Mouse (Mus musculus) hindbrain, embryonic 14.5 days (tissue): ENCODE measurements around the gene Trappc2l. TPM values are rescaled to one million over a fixed set of nuclear protein-coding genes. Genes with fewer than 3 reads are reported as not detected.

Experiments
- ATAC-seq: fragments of 200-750 bp; cut with Nextera tagmentation; 2 replicates; pipeline ENCODE4 v1.8.0; 2017; ENCODE audit warnings: moderate number of reproducible peaks, mild to moderate bottlenecking, moderate TSS enrichment, moderate library complexity; ENCODE audit not compliant: low FRiP score
- DNase-seq: peaks from one replicate; pipeline ENCODE4 v3.0.0-alpha.2; 2015; ENCODE audit warnings: low spot score
- H3K27ac ChIP-seq: fragments of 300-500 bp; sonication (generic); 2 replicates; pipeline ENCODE4 v1.5.1; 2014; ENCODE audit warnings: mild to moderate bottlenecking, moderate library complexity
- H3K27me3 ChIP-seq: fragments of 300-500 bp; sonication (generic); 2 replicates; pipeline ENCODE4 v1.6.1; 2014; ENCODE audit warnings: mild to moderate bottlenecking, low read length, mixed read lengths; ENCODE audit not compliant: control insufficient read depth, insufficient read depth
- H3K36me3 ChIP-seq: fragments of 300-500 bp; sonication (generic); replicated peaks from 2 replicates; pipeline ENCODE4 v1.6.1; 2014; ENCODE audit not compliant: control insufficient read depth, insufficient read depth
- H3K4me1 ChIP-seq: fragments of 300-500 bp; sonication (generic); replicated peaks from 2 replicates; pipeline ENCODE4 v1.6.1; 2014; ENCODE audit warnings: antibody characterized with exemption, low read length, mixed read lengths; ENCODE audit not compliant: control insufficient read depth, insufficient read depth
- H3K4me2 ChIP-seq: fragments of 300-500 bp; sonication (generic); replicated peaks from 2 replicates; pipeline ENCODE4 v1.6.1; 2014; ENCODE audit warnings: mild to moderate bottlenecking, moderate library complexity
- H3K4me3 ChIP-seq: fragments of 300-500 bp; sonication (generic); replicated peaks from 2 replicates; pipeline ENCODE4 v1.5.1; 2014; ENCODE audit warnings: mild to moderate bottlenecking, low read length
- H3K9ac ChIP-seq: fragments of 300-500 bp; sonication (generic); 2 replicates; pipeline ENCODE4 v1.6.1; 2014
- H3K9me3 ChIP-seq: fragments of 300-500 bp; sonication (generic); 2 replicates; pipeline ENCODE4 v1.6.1; 2016; ENCODE audit warnings: low read length; ENCODE audit not compliant: control insufficient read depth
- WGBS: fragments of 180-500 bp; shearing (Covaris S2); extraction: QIAGEN DNeasy Blood & Tissue Kit; methylation state at CpG from one replicate; pipeline ENCODE4 v1.1.7; 2014; 5-methylcytosine and 5-hydroxymethylcytosine counted together
- polyA plus RNA-seq: library from polyadenylated mRNA; unstranded; fragments of >200 nt; fragmentation: Nextera tagmentation; extraction: Ambion mirVana; gene quantifications from 2 replicates; pipeline ENCODE4 v1.2.1, GENCODE M21; 2014

Trappc2l gene
- polyA plus RNA-seq, 1 experiment from 2014 or later: 130 TPM

DNA sequence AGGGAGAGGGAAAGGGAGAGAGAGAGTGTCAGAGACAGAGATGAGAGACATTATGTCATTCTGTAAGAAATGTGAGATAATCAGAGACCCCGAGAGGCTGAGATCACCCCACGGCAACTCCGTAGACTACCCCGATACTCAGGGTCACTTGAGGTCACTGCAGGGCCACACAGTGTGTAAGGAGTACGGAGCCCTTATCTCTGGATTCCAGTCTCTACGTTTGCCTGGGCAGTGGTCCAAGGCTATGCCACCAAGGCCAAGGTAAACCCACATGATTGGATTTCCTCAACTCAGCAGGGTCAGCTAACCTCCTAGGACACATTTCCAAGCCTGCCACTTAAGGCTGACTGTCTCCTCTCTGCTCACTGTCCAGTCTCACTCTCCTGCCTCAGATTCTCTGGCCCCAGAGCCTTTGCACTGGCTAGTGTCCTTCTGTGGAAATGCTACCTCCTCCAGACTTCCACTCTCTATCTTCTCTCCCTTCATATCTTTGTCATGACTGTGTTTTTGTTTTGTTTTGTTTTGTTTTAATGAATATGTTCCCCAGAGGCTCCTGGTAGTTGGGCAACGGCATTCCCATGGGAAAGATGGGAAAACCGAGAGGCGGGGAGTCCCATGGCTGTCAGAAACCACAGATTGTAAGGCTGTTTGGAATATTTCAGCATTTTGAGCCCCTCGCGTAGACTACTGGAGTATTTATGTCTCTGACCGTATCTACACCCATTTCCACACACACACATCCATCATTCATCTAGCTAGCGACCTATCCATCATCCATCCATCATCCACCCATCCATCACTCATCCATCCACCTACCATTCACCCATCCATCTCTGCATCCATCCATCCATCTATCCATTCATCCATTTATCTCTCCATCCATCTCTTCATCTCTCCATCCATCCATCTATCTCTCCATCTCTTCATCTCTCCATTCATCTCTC, 44.9 kb downstream of the Trappc2l start:
- Histone ChIP-seq H3K4me3 (no peak overlapping the region), H3K27me3 (no peaks in the 10 kb centered on the region), H3K36me3 (no peaks in the 10 kb centered on the region), H3K9ac (no peak overlapping the region), H3K9me3 (no peaks in the 10 kb centered on the region), H3K27ac (no peak overlapping the region), H3K4me1 (peaks cover 32% of the 10 kb centered on the region), H3K4me2 (no peak overlapping the region)
- DNase-seq: no peak
- ATAC-seq: no peak
- 86% methylated on average over 13 of the region's 13 CpGs for WGBS

GRCm38 (mm10) chr8:122658149-122658806, 46.8 kb downstream of the Trappc2l start:
- Histone ChIP-seq H3K27ac (no peak overlapping the region), H3K9ac (no peak overlapping the region), H3K9me3 (no peaks in the 10 kb centered on the region), H3K27me3 (no peaks in the 10 kb centered on the region), H3K36me3 (no peaks in the 10 kb centered on the region), H3K4me2 (no peak overlapping the region), H3K4me3 (no peak overlapping the region), H3K4me1 (peaks cover 34% of the 10 kb centered on the region)
- WGBS: 69% methylated on average over 10 of the region's 10 CpGs
- no peak for ATAC-seq
- no peak for DNase-seq

DNA sequence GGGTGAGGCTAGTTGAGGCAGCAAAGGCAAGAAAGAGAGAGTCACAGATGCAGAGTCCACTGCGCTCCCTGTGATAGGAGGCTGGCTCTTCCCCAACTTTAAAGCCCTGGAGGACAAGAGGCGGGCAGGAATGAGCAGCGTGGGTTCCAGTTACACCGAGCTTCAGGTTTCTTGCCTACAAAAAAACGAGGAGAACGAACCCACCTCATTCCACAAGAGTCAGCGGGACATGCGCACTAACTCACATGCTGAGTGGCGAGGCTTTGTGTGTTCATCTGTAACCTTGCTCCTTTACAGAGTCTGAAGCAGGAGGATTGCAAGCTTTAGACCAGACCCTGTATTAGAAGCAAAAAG, 47.3 kb downstream of the Trappc2l start:
- Histone ChIP-seq H3K4me2 (no peak overlapping the region), H3K9ac (no peak overlapping the region), H3K4me1 (peaks cover 39% of the 10 kb centered on the region), H3K27ac (no peak overlapping the region), H3K4me3 (no peak overlapping the region), H3K27me3 (no peaks in the 10 kb centered on the region), H3K9me3 (no peaks in the 10 kb centered on the region), H3K36me3 (no peaks in the 10 kb centered on the region)
- DNase-seq (no peak), ATAC-seq (no peak)
- 78% methylated on average over 9 of the region's 9 CpGs for WGBS

GRCm38 (mm10) chr8:122660022-122660421, 48.6 kb downstream of the Trappc2l start:
- Histone ChIP-seq H3K27me3 (no peaks in the 10 kb centered on the region), H3K9ac (no peak overlapping the region), H3K4me2 (no peak overlapping the region), H3K27ac (no peak overlapping the region), H3K36me3 (no peaks in the 10 kb centered on the region), H3K4me1 (peaks cover 40% of the 10 kb centered on the region), H3K9me3 (no peaks in the 10 kb centered on the region), H3K4me3 (no peak overlapping the region)
- DNase-seq (no peak), ATAC-seq (no peak)
- 71% methylated on average over 2 of the region's 2 CpGs for whole genome bisulfite sequencing

DNA sequence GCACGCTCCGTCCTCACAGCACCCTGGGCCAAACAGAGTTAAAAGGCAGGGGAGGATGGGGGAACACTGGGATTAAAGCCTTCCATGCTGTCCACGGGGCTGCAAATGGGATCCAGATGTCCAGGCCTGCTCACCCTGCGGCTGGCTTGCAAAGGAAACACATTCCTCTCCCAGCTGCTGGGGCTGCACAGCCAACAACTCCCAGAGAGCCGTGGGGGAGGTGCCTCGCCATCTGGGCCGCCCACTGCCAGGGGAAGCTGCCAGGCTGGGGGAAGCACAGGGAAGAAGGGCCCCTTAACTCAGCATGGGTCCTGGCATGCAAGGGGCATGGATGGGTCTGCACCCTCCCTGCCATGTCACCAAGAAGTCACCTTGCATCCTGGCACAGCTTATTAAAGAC, 49.7 kb downstream of the Trappc2l start:
- DNase-seq (no peak), ATAC-seq (no peak)
- no peak overlapping the region for H3K27ac ChIP-seq
- H3K36me3 ChIP-seq: no peaks in the 10 kb centered on the region
- no peaks in the 10 kb centered on the region for H3K27me3 ChIP-seq
- no peak overlapping the region for H3K4me2 ChIP-seq
- 38% methylated on average over 7 of the region's 7 CpGs for WGBS
- no peak overlapping the region for H3K9ac ChIP-seq
- peaks cover 46% of the 10 kb centered on the region for H3K4me1 ChIP-seq
- H3K4me3 ChIP-seq: no peak overlapping the region
- H3K9me3 ChIP-seq: no peaks in the 10 kb centered on the region

DNA sequence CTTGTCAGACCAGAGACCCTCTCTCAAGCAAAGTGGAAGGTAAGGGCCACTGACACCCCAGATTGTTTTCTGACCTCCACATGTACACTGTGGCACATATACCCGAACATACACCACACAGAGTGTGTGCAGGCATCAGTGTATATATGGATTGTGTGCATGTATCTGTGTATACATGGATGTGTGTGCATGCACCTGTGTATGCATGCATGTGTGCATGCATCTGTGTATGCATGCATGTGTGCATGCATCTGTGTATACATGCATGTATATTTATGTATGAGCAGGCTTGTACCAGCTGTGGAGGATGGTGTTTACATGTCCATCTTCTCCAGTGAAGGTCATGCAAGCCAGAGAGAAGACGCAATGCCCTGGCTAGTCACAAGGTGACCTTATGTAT, 50.5 kb downstream of the Trappc2l start:
- no peak for DNase-seq
- H3K27ac ChIP-seq: no peak overlapping the region
- 73% methylated on average over 2 of the region's 2 CpGs for WGBS
- H3K9ac ChIP-seq: no peak overlapping the region
- ATAC-seq: no peak
- H3K27me3 ChIP-seq: no peaks in the 10 kb centered on the region
- no peak overlapping the region for H3K4me2 ChIP-seq
- H3K36me3 ChIP-seq: no peaks in the 10 kb centered on the region
- H3K4me3 ChIP-seq: no peak overlapping the region
- H3K9me3 ChIP-seq: no peaks in the 10 kb centered on the region
- peaks cover 54% of the 10 kb centered on the region for H3K4me1 ChIP-seq

DNA sequence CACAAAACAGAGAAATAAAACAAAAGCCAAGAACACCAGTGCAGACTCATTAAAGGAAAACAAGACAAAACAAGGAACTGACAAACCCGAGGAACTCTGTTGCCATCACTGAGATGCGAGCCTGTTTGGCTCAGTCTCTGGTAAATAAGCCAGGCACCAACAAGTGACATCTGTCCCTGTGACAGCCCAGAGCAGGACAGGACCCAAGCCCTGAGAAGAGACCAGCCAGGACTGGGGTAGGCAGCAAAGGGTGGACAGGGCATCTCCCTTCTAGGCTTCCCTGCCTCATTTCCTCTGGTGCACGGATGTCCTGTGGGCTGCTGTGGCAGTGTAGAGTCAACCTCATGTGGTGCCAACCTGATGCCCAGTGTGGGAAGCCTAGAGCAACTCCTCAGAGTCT, 51.7 kb downstream of the Trappc2l start:
- H3K9me3 ChIP-seq: no peaks in the 10 kb centered on the region
- no peak overlapping the region for H3K4me3 ChIP-seq
- no peaks in the 10 kb centered on the region for H3K27me3 ChIP-seq
- 73% methylated on average over 3 of the region's 3 CpGs for whole genome bisulfite sequencing
- peaks cover 66% of the 10 kb centered on the region for H3K4me1 ChIP-seq
- H3K4me2 ChIP-seq: no peak overlapping the region
- no peaks in the 10 kb centered on the region for H3K36me3 ChIP-seq
- H3K9ac ChIP-seq: no peak overlapping the region
- ATAC-seq (no peak), DNase-seq (no peak)
- no peak overlapping the region for H3K27ac ChIP-seq

GRCm38 (mm10) chr8:122663670-122664069, 52.2 kb downstream of the Trappc2l start:
- no peaks in the 10 kb centered on the region for H3K36me3 ChIP-seq
- DNase-seq: no peak
- H3K27ac ChIP-seq: no peak overlapping the region
- H3K4me3 ChIP-seq: no peak overlapping the region
- no peak overlapping the region for H3K4me2 ChIP-seq
- no peaks in the 10 kb centered on the region for H3K9me3 ChIP-seq
- H3K9ac ChIP-seq: no peak overlapping the region
- peaks cover 67% of the 10 kb centered on the region for H3K4me1 ChIP-seq
- ATAC-seq: no peak
- H3K27me3 ChIP-seq: no peaks in the 10 kb centered on the region
- 77% methylated on average over 5 of the region's 5 CpGs for WGBS

GRCm38 (mm10) chr8:122665221-122665620, 53.8 kb downstream of the Trappc2l start:
- H3K4me2 ChIP-seq: peak overlapping the region; percentile 23; the same call in 1 of the 2 replicates
- WGBS: 44% methylated on average over 8 of the region's 8 CpGs

More at GRCm38 (mm10) chr8:122665221-122665620, 53.8 kb downstream of the Trappc2l start:
- DNase-seq (no peak), ATAC-seq (no peak; the same call in 1 of the 2 replicates)
- Histone ChIP-seq H3K4me1 (peaks cover 69% of the 10 kb centered on the region), H3K36me3 (no peaks in the 10 kb centered on the region), H3K4me3 (no peak overlapping the region), H3K27ac (peak overlapping the region; percentile 67), H3K9me3 (no peaks in the 10 kb centered on the region), H3K9ac (no peak overlapping the region), H3K27me3 (no peaks in the 10 kb centered on the region)
